Mouse (Mus musculus) embryonic fibroblast, embryonic 13.5 days (primary cell): ENCODE results near the gene Slc16a10.

ENCODE experiments used
- CTCF ChIP-seq: IDR thresholded peaks from 2 replicates; pipeline ENCODE4 v1.5.1; 2011; ENCODE audit warnings: mild to moderate bottlenecking, control low read depth, low read length, moderate library complexity, borderline replicate concordance; ENCODE audit not compliant: insufficient read depth
- POLR2A ChIP-seq: IDR thresholded peaks from 2 replicates; pipeline ENCODE4 v1.6.1; 2011; ENCODE audit warnings: low read depth, mild to moderate bottlenecking, control low read depth, low read length, moderate library complexity

DNA sequence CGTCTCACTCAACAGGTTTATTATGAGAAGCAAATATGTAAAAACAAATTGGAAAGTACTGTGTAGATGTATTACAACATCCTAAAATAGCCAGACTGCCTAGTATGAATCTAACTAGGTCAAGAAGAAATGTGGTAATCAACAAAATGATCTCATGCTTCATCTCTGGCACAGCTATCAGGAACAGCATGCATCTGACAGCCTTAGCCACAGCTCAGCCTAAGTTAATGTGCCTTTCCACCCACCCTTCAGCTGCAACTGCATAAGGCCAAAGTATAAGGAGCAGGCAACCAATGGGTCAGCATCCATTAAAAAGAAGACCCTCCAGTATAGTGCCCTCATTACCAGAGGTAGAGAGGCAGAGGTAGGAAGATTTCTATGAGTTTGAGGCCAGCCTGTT lies 34.1 kb downstream of the Slc16a10 start:
- TF ChIP-seq CTCF = no peak
- no peak for TF ChIP-seq POLR2A
